Mouse (Mus musculus) forebrain, postnatal 0 days (tissue): ENCODE measurements around the gene Myo7a. TPM values are rescaled to one million over a fixed set of nuclear protein-coding genes. Genes with fewer than 3 reads are reported as not detected.

Experiments
- ATAC-seq: fragments of 200-750 bp; cut with Nextera tagmentation; 2 replicates; pipeline ENCODE4 v1.8.0; 2017; ENCODE audit warnings: mild to moderate bottlenecking, moderate library complexity
- DNase-seq: peaks from one replicate; pipeline ENCODE4 v3.0.0-alpha.2; 2015
- H3K27ac ChIP-seq: fragments of 300-500 bp; sonication (generic); 2 replicates; pipeline ENCODE4 v1.5.1; 2014; ENCODE audit warnings: low read depth, mild to moderate bottlenecking, antibody characterized with exemption, low read length, moderate library complexity, mixed read lengths
- H3K27me3 ChIP-seq: fragments of 300-500 bp; sonication (generic); 2 replicates; pipeline ENCODE4 v1.6.1; 2014; ENCODE audit warnings: mild to moderate bottlenecking, low read length, mixed read lengths; ENCODE audit not compliant: insufficient read depth
- H3K36me3 ChIP-seq: fragments of 300-500 bp; sonication (generic); 2 replicates; pipeline ENCODE4 v1.6.1; 2014; ENCODE audit warnings: mild to moderate bottlenecking, moderate library complexity; ENCODE audit not compliant: insufficient read depth
- H3K4me1 ChIP-seq: fragments of 300-500 bp; sonication (generic); 2 replicates; pipeline ENCODE4 v1.6.1; 2014; ENCODE audit warnings: antibody characterized with exemption; ENCODE audit not compliant: insufficient read depth
- H3K4me2 ChIP-seq: fragments of 300-500 bp; sonication (generic); 2 replicates; pipeline ENCODE4 v1.6.1; 2014; ENCODE audit warnings: low read depth, mild to moderate bottlenecking, moderate library complexity
- H3K4me3 ChIP-seq: fragments of 300-500 bp; sonication (generic); 2 replicates; pipeline ENCODE4 v1.5.1; 2014; ENCODE audit warnings: low read depth, low read length, mixed read lengths
- H3K9ac ChIP-seq: fragments of 300-500 bp; sonication (generic); 2 replicates; pipeline ENCODE4 v1.6.1; 2014; ENCODE audit warnings: mild to moderate bottlenecking
- H3K9me3 ChIP-seq: fragments of 300-500 bp; sonication (generic); 2 replicates; pipeline ENCODE4 v1.6.1; 2016; ENCODE audit warnings: low read length
- CTCF ChIP-seq: sonication (generic); IDR thresholded peaks from 2 replicates; pipeline ENCODE4 v1.5.1; 2016; ENCODE audit warnings: antibody characterized with exemption, control low read depth, low read depth
- WGBS: fragments of 180-500 bp; shearing (Covaris S2); extraction: QIAGEN DNeasy Blood & Tissue Kit; methylation state at CpG from one replicate; pipeline ENCODE4 v1.1.7; 2014; 5-methylcytosine and 5-hydroxymethylcytosine counted together
- polyA plus RNA-seq: library from polyadenylated mRNA; unstranded; fragments of >200 nt; fragmentation: Nextera tagmentation; extraction: Ambion mirVana; gene quantifications from 2 replicates; pipeline ENCODE4 v1.2.1, GENCODE M21; 2015
- total RNA-seq: library from RNA; depleted of rRNA; stranded (reverse); fragments of >200 nt; gene quantifications from 2 replicates; pipeline ENCODE4 v1.2.3, GENCODE M21; 2014

The Myo7a gene
- total and polyA plus RNA-seq, 2 experiments from 2014 or later = 11.1 to 47.3 TPM

DNA sequence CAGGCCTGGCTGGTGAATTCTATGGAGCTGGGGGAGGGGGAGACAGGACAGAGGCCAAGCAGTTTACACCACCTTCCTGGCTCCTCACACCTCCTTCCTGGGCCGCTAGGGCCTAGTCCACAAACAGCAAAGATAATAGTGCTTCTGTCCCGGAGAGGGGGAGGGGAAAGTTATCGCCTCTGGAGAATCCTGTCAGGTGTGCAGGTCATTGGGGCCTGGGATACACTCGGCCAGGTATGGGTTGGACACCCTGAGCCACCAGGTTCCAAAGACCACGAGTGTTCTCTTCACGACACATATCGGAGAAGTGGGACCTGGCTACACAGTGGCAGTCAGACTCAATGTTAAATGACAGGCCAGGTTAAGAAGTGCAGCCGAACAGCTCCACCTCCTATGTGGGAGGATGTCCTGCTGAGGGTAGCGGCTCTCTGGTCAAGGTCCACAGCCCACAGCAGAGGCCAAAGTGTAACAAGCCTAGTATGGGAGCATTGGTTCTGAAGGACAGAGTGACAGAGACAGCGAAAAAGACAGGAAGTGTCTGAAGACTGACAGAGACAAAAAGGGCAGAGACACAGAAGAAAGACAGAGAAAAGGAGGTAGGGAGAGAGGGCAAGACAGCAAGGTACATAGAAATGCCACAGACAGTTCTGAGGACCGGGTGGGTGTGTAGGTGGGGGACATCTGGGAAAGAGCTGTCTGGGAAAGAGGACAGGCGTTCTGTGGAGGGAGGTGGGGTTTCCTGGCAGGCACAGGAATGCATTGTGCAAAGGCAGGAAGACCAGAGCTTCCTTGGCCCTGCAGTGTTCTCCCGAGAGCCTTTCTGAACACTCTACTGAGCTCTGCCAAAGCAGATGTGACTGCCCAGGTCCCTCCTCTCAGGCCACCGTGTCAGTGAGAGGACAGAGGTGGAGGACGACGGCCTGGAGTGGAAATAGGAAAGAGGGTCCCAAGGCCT lies 14.6 kb downstream of the Myo7a start:
- DNase-seq (no peak), ATAC-seq (no peak)
- no peak overlapping the region for H3K4me3 ChIP-seq

DNA sequence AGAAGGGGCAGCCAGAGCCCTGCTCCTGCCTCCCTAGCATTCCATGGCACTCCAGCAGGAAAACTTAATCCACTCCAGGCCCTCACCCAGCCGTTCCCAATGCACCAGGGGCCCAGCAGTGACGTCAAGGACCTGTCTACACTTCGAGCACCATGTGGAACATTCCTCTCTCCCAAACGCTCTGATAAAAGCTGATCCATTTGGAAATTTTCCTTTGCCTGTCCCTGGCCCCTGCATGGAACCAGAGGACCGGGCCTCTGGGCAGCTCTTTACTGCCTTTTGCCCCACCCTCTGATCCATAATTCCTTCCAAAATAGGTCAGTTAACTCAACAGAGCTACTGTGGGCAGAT lies 15.4 kb downstream of the Myo7a start:
- ATAC-seq (no peak), DNase-seq (no peak)
- 85% methylated on average over 5 of the region's 5 CpGs for WGBS
- Histone ChIP-seq H3K9ac (no peak overlapping the region), H3K27me3 (no peaks in the 10 kb centered on the region), H3K4me3 (no peak overlapping the region), H3K9me3 (no peaks in the 10 kb centered on the region), H3K4me1 (peaks cover 5% of the 10 kb centered on the region; the same call in 1 of the 2 replicates), H3K4me2 (no peak overlapping the region), H3K36me3 (no peaks in the 10 kb centered on the region), H3K27ac (no peak overlapping the region)
- TF ChIP-seq CTCF = no peak

More for the DNA sequence above, 14.6 kb downstream of the Myo7a start:
- H3K36me3 ChIP-seq = no peaks in the 10 kb centered on the region
- H3K4me2 ChIP-seq = no peak overlapping the region
- no peaks in the 10 kb centered on the region for H3K9me3 ChIP-seq
- TF ChIP-seq CTCF = no peak
- no peak overlapping the region for H3K9ac ChIP-seq
- H3K27me3 ChIP-seq = no peaks in the 10 kb centered on the region
- no peak overlapping the region for H3K27ac ChIP-seq
- 73% methylated on average over 16 of the region's 16 CpGs for WGBS
- H3K4me1 ChIP-seq = peaks cover 5% of the 10 kb centered on the region; the same call in 1 of the 2 replicates

GRCm38 (mm10) chr7:98103002-98103941 lies 16.1 kb downstream of the Myo7a start:
- no peaks in the 10 kb centered on the region for H3K36me3 ChIP-seq
- ATAC-seq (peak; percentile 74), DNase-seq (peak; percentile 96)
- H3K4me2 ChIP-seq = peak overlapping the region; percentile 56
- peak; percentile 88 for TF ChIP-seq CTCF
- WGBS = 11% methylated on average over 26 of the region's 26 CpGs
- H3K27ac ChIP-seq = 0 out of 2 replicates have a peak overlapping the region, but pooled peaks have one; percentile 29
- H3K27me3 ChIP-seq = no peaks in the 10 kb centered on the region
- no peaks in the 10 kb centered on the region for H3K9me3 ChIP-seq
- peak overlapping the region; percentile 49 for H3K9ac ChIP-seq
- H3K4me1 ChIP-seq = peaks cover 5% of the 10 kb centered on the region; the same call in 1 of the 2 replicates
- H3K4me3 ChIP-seq = peak overlapping the region; percentile 28

GRCm38 (mm10) chr7:98102488-98102887 lies 16.8 kb downstream of the Myo7a start:
- Histone ChIP-seq H3K9ac (peak overlapping the region; percentile 49), H3K4me2 (peak overlapping the region; percentile 56), H3K4me1 (peaks cover 5% of the 10 kb centered on the region; the same call in 1 of the 2 replicates), H3K36me3 (no peaks in the 10 kb centered on the region), H3K9me3 (no peaks in the 10 kb centered on the region), H3K27me3 (no peaks in the 10 kb centered on the region), H3K27ac (0 out of 2 replicates have a peak overlapping the region, but pooled peaks have one; percentile 29), H3K4me3 (no peak overlapping the region)
- TF ChIP-seq CTCF = peak; percentile 37; the same call in 1 of the 2 replicates
- ATAC-seq = peak; percentile 13; the same call in 1 of the 2 replicates
- WGBS = 95% methylated on average over 11 of the region's 11 CpGs
- no peak for DNase-seq

DNA sequence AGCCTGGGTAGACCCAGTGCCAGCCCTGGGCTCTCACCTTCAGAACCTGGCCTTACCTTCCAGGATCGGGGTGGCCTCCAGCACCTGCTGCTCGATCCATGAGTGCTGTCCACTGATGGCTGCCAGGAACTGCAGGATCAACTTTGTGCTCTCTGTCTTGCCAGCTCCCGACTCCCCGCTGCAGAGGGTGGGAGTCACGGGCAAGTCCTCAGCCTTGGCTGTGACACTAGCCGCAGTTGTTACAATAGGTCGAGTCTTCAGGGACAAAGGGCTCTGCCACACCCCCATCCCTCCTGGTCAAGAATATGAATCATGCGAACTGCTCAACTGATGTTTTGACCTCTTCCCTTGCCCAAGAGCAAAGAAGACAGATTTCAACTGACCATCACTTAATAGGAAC lies 21.8 kb downstream of the Myo7a start:
- ATAC-seq (no peak), DNase-seq (no peak)
- TF ChIP-seq CTCF = no peak
- H3K27ac ChIP-seq = no peak overlapping the region
- H3K9ac ChIP-seq = no peak overlapping the region
- H3K4me3 ChIP-seq = no peak overlapping the region
- H3K4me1 ChIP-seq = 0 out of 2 replicates have a peak, but pooled peaks cover under 1% of the 10 kb centered on the region
- H3K9me3 ChIP-seq = no peaks in the 10 kb centered on the region
- H3K36me3 ChIP-seq = no peaks in the 10 kb centered on the region
- H3K4me2 ChIP-seq = no peak overlapping the region
- H3K27me3 ChIP-seq = no peaks in the 10 kb centered on the region
- 97% methylated on average over 8 of the region's 8 CpGs for WGBS

DNA sequence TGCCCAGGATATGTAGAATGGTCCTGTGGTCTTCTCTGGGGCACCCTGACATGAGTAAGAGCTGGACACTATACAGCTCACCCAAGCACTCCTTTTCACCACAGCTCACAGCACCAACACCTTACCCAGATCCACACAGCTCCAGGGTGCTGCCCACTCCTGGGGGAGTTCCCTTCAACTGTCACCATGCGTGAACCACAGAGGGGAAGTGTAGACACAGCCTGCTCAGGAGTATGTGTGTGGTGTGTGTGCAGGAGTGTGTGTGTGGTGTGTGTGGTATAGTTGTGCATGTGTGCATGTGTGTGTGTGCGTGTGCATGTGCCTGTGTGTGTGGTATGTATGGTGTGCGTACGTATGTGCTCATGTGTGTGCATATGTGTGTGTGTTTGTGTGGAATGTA lies 23.5 kb downstream of the Myo7a start:
- no peak for ATAC-seq
- Histone ChIP-seq H3K9ac (no peak overlapping the region), H3K27ac (no peak overlapping the region), H3K27me3 (no peaks in the 10 kb centered on the region), H3K9me3 (no peaks in the 10 kb centered on the region), H3K4me2 (no peak overlapping the region), H3K4me1 (no peaks in the 10 kb centered on the region), H3K36me3 (peaks cover 6% of the 10 kb centered on the region; the same call in 1 of the 2 replicates), H3K4me3 (no peak overlapping the region)
- 96% methylated on average over 4 of the region's 4 CpGs for WGBS
- TF ChIP-seq CTCF = no peak
- no peak for DNase-seq
